Mouse (Mus musculus): ENCODE measurements at regions not wholly inside any gene's neighbourhood (a gene's known extent, or its start where the extent isn't known, plus 50 kb on each side); places are given as distances from the start of the nearest gene placed in this dataset.

GRCm38 (mm10) chr7:95598339-95598738 lies 572.7 kb upstream of the Tenm4 start:
- no peaks in the 10 kb centered on the region for H3K4me1 ChIP-seq
- no peaks in the 10 kb centered on the region for H3K9me3 ChIP-seq
- H3K27me3 ChIP-seq (replicated peaks; ENCODE audit: low read depth, poor library complexity, severe bottlenecking) = no peaks in the 10 kb centered on the region
- H3K4me3 ChIP-seq = no peak overlapping the region
- WGBS = 90% methylated on average over 2 of the region's 2 CpGs
- no peak for DNase-seq (ENCODE audit: low spot score)
- no peaks in the 10 kb centered on the region for H3K36me3 ChIP-seq (replicated peaks)
- H3K27ac ChIP-seq (replicated peaks) = no peak overlapping the region

- Histone ChIP-seq H3K4me3 (no peak overlapping the region), H3K9me3 (no peaks in the 10 kb centered on the region), H3K36me3 (replicated peaks) (no peaks in the 10 kb centered on the region), H3K27me3 (replicated peaks; ENCODE audit: low read depth, poor library complexity, severe bottlenecking) (no peaks in the 10 kb centered on the region), H3K4me1 (no peaks in the 10 kb centered on the region), H3K27ac (replicated peaks) (no peak overlapping the region)
- WGBS = 79% methylated on average over 2 of the region's 2 CpGs
- no peak for DNase-seq (ENCODE audit: low spot score)
Measured at GRCm38 (mm10) chr7:95613736-95614135, 557.3 kb upstream of the Tenm4 start.

GRCm38 (mm10) chr7:95617370-95617769 lies 553.7 kb upstream of the Tenm4 start:
- WGBS = 86% methylated on average over 2 of the region's 2 CpGs
- Histone ChIP-seq H3K4me1 (no peaks in the 10 kb centered on the region), H3K36me3 (replicated peaks) (no peaks in the 10 kb centered on the region), H3K27ac (replicated peaks) (no peak overlapping the region), H3K27me3 (replicated peaks; ENCODE audit: low read depth, poor library complexity, severe bottlenecking) (no peaks in the 10 kb centered on the region), H3K4me3 (no peak overlapping the region), H3K9me3 (no peaks in the 10 kb centered on the region)
- DNase-seq (ENCODE audit: low spot score) = no peak

GRCm38 (mm10) chr7:95618170-95618569 lies 552.9 kb upstream of the Tenm4 start:
- Histone ChIP-seq H3K9me3 (no peaks in the 10 kb centered on the region), H3K27ac (replicated peaks) (no peak overlapping the region), H3K4me1 (no peaks in the 10 kb centered on the region), H3K27me3 (replicated peaks; ENCODE audit: low read depth, poor library complexity, severe bottlenecking) (no peaks in the 10 kb centered on the region), H3K4me3 (no peak overlapping the region), H3K36me3 (replicated peaks) (no peaks in the 10 kb centered on the region)
- no peak for DNase-seq (ENCODE audit: low spot score)

GRCm38 (mm10) chr7:95620079-95620478 lies 551.0 kb upstream of the Tenm4 start:
- no peaks in the 10 kb centered on the region for H3K9me3 ChIP-seq
- H3K4me1 ChIP-seq = no peaks in the 10 kb centered on the region
- no peak overlapping the region for H3K27ac ChIP-seq (replicated peaks)
- no peaks in the 10 kb centered on the region for H3K36me3 ChIP-seq (replicated peaks)
- H3K27me3 ChIP-seq (replicated peaks; ENCODE audit: low read depth, poor library complexity, severe bottlenecking) = no peaks in the 10 kb centered on the region
- H3K4me3 ChIP-seq = no peak overlapping the region
- DNase-seq (ENCODE audit: low spot score) = no peak

- no peak for DNase-seq (ENCODE audit: low spot score)
- Histone ChIP-seq H3K4me3 (no peak overlapping the region), H3K27me3 (replicated peaks; ENCODE audit: low read depth, poor library complexity, severe bottlenecking) (no peaks in the 10 kb centered on the region), H3K9me3 (no peaks in the 10 kb centered on the region), H3K27ac (replicated peaks) (no peak overlapping the region), H3K36me3 (replicated peaks) (no peaks in the 10 kb centered on the region), H3K4me1 (no peaks in the 10 kb centered on the region)
- WGBS = 82% methylated on average over 5 of the region's 5 CpGs
Measured at GRCm38 (mm10) chr7:95640683-95641082, 530.4 kb upstream of the Tenm4 start.

GRCm38 (mm10) chr7:95674319-95674718 lies 496.7 kb upstream of the Tenm4 start:
- Histone ChIP-seq H3K27me3 (replicated peaks; ENCODE audit: low read depth, poor library complexity, severe bottlenecking) (no peaks in the 10 kb centered on the region), H3K9me3 (no peaks in the 10 kb centered on the region), H3K36me3 (replicated peaks) (no peaks in the 10 kb centered on the region), H3K27ac (replicated peaks) (no peak overlapping the region), H3K4me3 (no peak overlapping the region), H3K4me1 (no peaks in the 10 kb centered on the region)
- WGBS = 93% methylated on average over 1 of the region's 1 CpGs
- DNase-seq (ENCODE audit: low spot score) = no peak

GRCm38 (mm10) chr7:95682521-95682920 lies 488.5 kb upstream of the Tenm4 start:
- DNase-seq (ENCODE audit: low spot score) = no peak
- no peak overlapping the region for H3K4me3 ChIP-seq
- 77% methylated on average over 3 of the region's 3 CpGs for WGBS
- peaks cover 2% of the 10 kb centered on the region; the same call in 1 of the 2 replicates for H3K4me1 ChIP-seq
- H3K36me3 ChIP-seq (replicated peaks) = no peaks in the 10 kb centered on the region
- H3K27ac ChIP-seq (replicated peaks) = no peak overlapping the region
- no peaks in the 10 kb centered on the region for H3K9me3 ChIP-seq
- peaks cover 6% of the 10 kb centered on the region for H3K27me3 ChIP-seq (replicated peaks; ENCODE audit: low read depth, poor library complexity, severe bottlenecking)

- WGBS = 40% methylated on average over 3 of the region's 3 CpGs
- Histone ChIP-seq H3K4me3 (no peak overlapping the region), H3K9me3 (no peaks in the 10 kb centered on the region), H3K27ac (replicated peaks) (peak overlapping the region; percentile 69; the same call in 1 of the 2 replicates), H3K4me1 (peaks cover 30% of the 10 kb centered on the region), H3K36me3 (replicated peaks) (no peaks in the 10 kb centered on the region), H3K27me3 (replicated peaks; ENCODE audit: low read depth, poor library complexity, severe bottlenecking) (peaks cover 13% of the 10 kb centered on the region)
- no peak for DNase-seq (ENCODE audit: low spot score)
Measured at GRCm38 (mm10) chr7:95687733-95688132, 483.3 kb upstream of the Tenm4 start.

- DNase-seq (ENCODE audit: low spot score) = peak; percentile 50
- H3K9me3 ChIP-seq = no peaks in the 10 kb centered on the region
- peaks cover 30% of the 10 kb centered on the region for H3K4me1 ChIP-seq
- 6% methylated on average over 16 of the region's 16 CpGs for WGBS
- H3K27me3 ChIP-seq (replicated peaks; ENCODE audit: low read depth, poor library complexity, severe bottlenecking) = peaks cover 19% of the 10 kb centered on the region
- H3K27ac ChIP-seq (replicated peaks) = peak overlapping the region; percentile 69
- peak overlapping the region; percentile 49 for H3K4me3 ChIP-seq
- no peaks in the 10 kb centered on the region for H3K36me3 ChIP-seq (replicated peaks)
Measured at GRCm38 (mm10) chr7:95688151-95689146, 482.6 kb upstream of the Tenm4 start.

GRCm38 (mm10) chr7:95689161-95689833 lies 481.7 kb upstream of the Tenm4 start:
- H3K36me3 ChIP-seq (replicated peaks) = no peaks in the 10 kb centered on the region
- peak; percentile 10 for DNase-seq (ENCODE audit: low spot score)
- peak overlapping the region; percentile 69 for H3K27ac ChIP-seq (replicated peaks)
- H3K4me1 ChIP-seq = peaks cover 30% of the 10 kb centered on the region
- no peaks in the 10 kb centered on the region for H3K9me3 ChIP-seq
- peaks cover 19% of the 10 kb centered on the region for H3K27me3 ChIP-seq (replicated peaks; ENCODE audit: low read depth, poor library complexity, severe bottlenecking)
- H3K4me3 ChIP-seq = peak overlapping the region; percentile 49
- WGBS = 31% methylated on average over 7 of the region's 7 CpGs

- no peak overlapping the region for H3K4me3 ChIP-seq
- no peaks in the 10 kb centered on the region for H3K4me1 ChIP-seq
- no peak for DNase-seq (ENCODE audit: low spot score)
- H3K36me3 ChIP-seq (replicated peaks) = no peaks in the 10 kb centered on the region
- H3K27ac ChIP-seq (replicated peaks) = no peak overlapping the region
- no peaks in the 10 kb centered on the region for H3K9me3 ChIP-seq
- WGBS = 87% methylated on average over 9 of the region's 9 CpGs
- H3K27me3 ChIP-seq (replicated peaks; ENCODE audit: low read depth, poor library complexity, severe bottlenecking) = no peaks in the 10 kb centered on the region
Measured at GRCm38 (mm10) chr7:95699506-95699905, 471.5 kb upstream of the Tenm4 start.

- WGBS = 86% methylated on average over 7 of the region's 7 CpGs
- Histone ChIP-seq H3K9me3 (no peaks in the 10 kb centered on the region), H3K27ac (replicated peaks) (no peak overlapping the region), H3K27me3 (replicated peaks; ENCODE audit: low read depth, poor library complexity, severe bottlenecking) (no peaks in the 10 kb centered on the region), H3K36me3 (replicated peaks) (no peaks in the 10 kb centered on the region), H3K4me1 (no peaks in the 10 kb centered on the region), H3K4me3 (no peak overlapping the region)
- no peak for DNase-seq (ENCODE audit: low spot score)
Measured at GRCm38 (mm10) chr7:95710088-95710487, 461.0 kb upstream of the Tenm4 start.

Data from embryonic facial prominence, embryonic 10.5 days (tissue).